Mouse (Mus musculus) G1E (cell line): ENCODE measurements at regions not wholly inside any gene's neighbourhood (a gene's known extent, or its start where the extent isn't known, plus 50 kb on each side); places are given as distances from the start of the nearest gene placed in this dataset.

ENCODE experiments used
- GATA1 ChIP-seq: IDR thresholded peaks from 2 replicates; pipeline ENCODE4 v1.6.1; 2012; ENCODE audit warnings: borderline replicate concordance, low read length, inconsistent platforms, mixed read lengths
- POLR2AphosphoS5 ChIP-seq: IDR thresholded peaks from 2 replicates; pipeline ENCODE4 v1.6.1; 2012; ENCODE audit warnings: low read depth, low read length, inconsistent platforms; ENCODE audit not compliant: insufficient replicate concordance
- TAL1 ChIP-seq: conservative IDR thresholded peaks from 2 replicates; pipeline ENCODE4 v1.6.1; 2012; ENCODE audit warnings: low read depth, low read length, inconsistent platforms, mixed read lengths

DNA sequence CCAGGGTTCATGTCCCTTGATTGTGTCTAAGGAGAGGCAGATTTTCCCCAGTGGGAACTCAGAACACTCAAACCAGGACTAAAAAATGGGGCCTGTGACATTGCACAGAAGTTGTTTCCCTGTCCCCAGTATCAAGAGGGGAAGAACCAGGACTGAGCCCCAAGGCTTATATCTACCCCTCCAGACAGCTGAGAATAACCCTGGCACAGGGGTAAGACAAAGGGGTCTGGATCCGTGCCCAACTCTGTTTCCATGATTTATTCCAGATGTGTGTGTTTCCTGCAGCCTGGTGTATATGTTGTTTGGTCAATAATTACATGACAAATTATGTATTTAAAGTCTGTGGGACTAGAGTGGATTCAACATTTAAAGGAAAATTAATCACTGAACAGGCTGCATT is 456.3 kb upstream of the Mctp2 start:
- TF ChIP-seq POLR2AphosphoS5 (no peak), TAL1 (no peak), GATA1 (no peak)
